In the genomic region with DNA sequence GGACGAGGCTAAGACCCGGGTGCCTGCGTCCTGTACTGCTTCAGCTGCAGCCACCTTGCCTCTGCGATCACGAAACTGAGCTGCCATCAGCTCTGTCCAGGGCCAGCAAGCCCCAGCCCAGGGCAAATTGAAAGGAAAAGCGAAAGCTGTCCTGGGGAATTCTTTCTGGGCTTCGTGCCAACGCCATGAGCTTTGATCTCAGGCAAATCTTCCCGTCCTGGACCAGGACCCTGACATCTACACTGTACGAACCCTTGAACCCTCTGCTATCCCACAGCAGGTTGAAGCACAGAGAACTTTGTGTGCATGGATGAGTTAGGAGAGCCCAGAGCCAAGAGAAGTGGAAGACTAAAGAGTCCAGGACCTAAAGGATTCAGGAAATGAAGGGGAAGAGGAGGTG, we compare ENCODE assay signal across 8 mouse cellular contexts. TPM values are rescaled to one million over a fixed set of nuclear protein-coding genes. Genes with fewer than 3 reads are reported as not detected.
DNase-seq lines count a peak whose midpoint lies in the region; ATAC-seq and TF ChIP-seq lines count a peak whose summit lies in the region.

No protein-coding gene starts in this region.

- H3K9me3 ChIP-seq in embryonic facial prominence, embryonic 14.5 days (ENCODE audit: control insufficient read depth, low read length), result no peaks in the 10 kb centered on the region
- H3K9me3 ChIP-seq in embryonic facial prominence, embryonic 10.5 days, result no peaks in the 10 kb centered on the region
- no peaks in the 10 kb centered on the region for H3K9me3 ChIP-seq in intestine, embryonic 15.5 days

- H3K4me1 ChIP-seq in embryonic facial prominence, embryonic 14.5 days (ENCODE audit: control insufficient read depth, insufficient read depth, low read length), result peaks cover 25% of the 10 kb centered on the region
- H3K4me1 ChIP-seq in embryonic facial prominence, embryonic 10.5 days, result peaks cover 87% of the 10 kb centered on the region
- peaks cover 77% of the 10 kb centered on the region for H3K4me1 ChIP-seq in intestine, embryonic 15.5 days (replicated peaks)

- H3K27me3 ChIP-seq in embryonic facial prominence, embryonic 14.5 days (replicated peaks; ENCODE audit: control insufficient read depth, insufficient read depth, low read length), result no peaks in the 10 kb centered on the region
- no peaks in the 10 kb centered on the region for H3K27me3 ChIP-seq in embryonic facial prominence, embryonic 10.5 days (replicated peaks; ENCODE audit: low read depth, poor library complexity, severe bottlenecking)
- no peaks in the 10 kb centered on the region for H3K27me3 ChIP-seq in intestine, embryonic 15.5 days (replicated peaks)

- no peak overlapping the region for H3K4me3 ChIP-seq in embryonic facial prominence, embryonic 14.5 days (ENCODE audit: low read depth, low read length)
- no peak overlapping the region for H3K4me3 ChIP-seq in embryonic facial prominence, embryonic 10.5 days
- no peak overlapping the region for H3K4me3 ChIP-seq in intestine, embryonic 15.5 days (replicated peaks)

- 0 out of 2 replicates have a peak, but pooled peaks have one; percentile 6 for ATAC-seq in embryonic facial prominence, embryonic 14.5 days (ENCODE audit: low read depth)
- peak; percentile 37 for ATAC-seq in intestine, embryonic 15.5 days

- no peaks in the 10 kb centered on the region for H3K36me3 ChIP-seq in embryonic facial prominence, embryonic 14.5 days (ENCODE audit: control insufficient read depth, insufficient read depth, low read length)
- H3K36me3 ChIP-seq in embryonic facial prominence, embryonic 10.5 days (replicated peaks), result peaks cover 11% of the 10 kb centered on the region; the same call in 1 of the 2 replicates
- H3K36me3 ChIP-seq in intestine, embryonic 15.5 days, result no peaks in the 10 kb centered on the region

- no peak overlapping the region for H3K27ac ChIP-seq in embryonic facial prominence, embryonic 14.5 days (replicated peaks; ENCODE audit: low read depth, low read length)
- H3K27ac ChIP-seq in embryonic facial prominence, embryonic 10.5 days (replicated peaks), result no peak overlapping the region
- 0 out of 2 replicates have a peak overlapping the region, but pooled peaks have one; percentile 36 for H3K27ac ChIP-seq in intestine, embryonic 15.5 days

- no peak overlapping the region for H3K9ac ChIP-seq in embryonic facial prominence, embryonic 14.5 days (ENCODE audit: low read depth, low read length)
- H3K9ac ChIP-seq in intestine, embryonic 15.5 days, result no peak overlapping the region

- WGBS in embryonic facial prominence, embryonic 14.5 days, result 50% methylated on average over 10 of the region's 10 CpGs
- WGBS in embryonic facial prominence, embryonic 10.5 days, result 86% methylated on average over 10 of the region's 10 CpGs
- 41% methylated on average over 10 of the region's 10 CpGs for WGBS in intestine, embryonic 15.5 days

- no peak for TF ChIP-seq CTCF in brain, embryonic 14.5 days (IDR thresholded peaks at IDR 0.05; ENCODE audit: borderline replicate concordance, extremely low read depth, insufficient read depth, insufficient read length)

- TF ChIP-seq POLR2A in brain, embryonic 14.5 days (IDR thresholded peaks at IDR 0.05; ENCODE audit: borderline replicate concordance, extremely low read depth, insufficient read depth, insufficient read length, poor library complexity, severe bottlenecking), result no peak

- DNase-seq in embryonic facial prominence, embryonic 14.5 days (ENCODE audit: low spot score), result no peak
- DNase-seq in embryonic facial prominence, embryonic 10.5 days (ENCODE audit: low spot score), result no peak
- peak; percentile 73 for DNase-seq in brain, embryonic 14.5 days (ENCODE audit: low read depth)
- DNase-seq in lung, adult 18-20 months, result peak; percentile 82 to 86
- DNase-seq in cerebellum, adult 8-10 months, result no peak
- DNase-seq in frontal cortex, postnatal 14 days (ENCODE audit: low spot score in 2 of 2), result no peak
- no peak for DNase-seq in cerebellum, adult 11 months

- H3K4me2 ChIP-seq in embryonic facial prominence, embryonic 14.5 days (ENCODE audit: low read depth, low read length), result no peak overlapping the region
- H3K4me2 ChIP-seq in intestine, embryonic 15.5 days (replicated peaks), result peak overlapping the region; percentile 30

RNA-seq across cellular contexts. Expression of gene Ccdc85c, which starts 25.7 kb away (rescaled TPM):
- polyA plus RNA-seq in embryonic facial prominence, embryonic 14.5 days (2014; fragmentation: Nextera tagmentation; extraction: Ambion mirVana), result 4.2 and 4.7 TPM in 2 replicates
- 11.4 and 12.1 TPM in 2 replicates for polyA plus RNA-seq in embryonic facial prominence, embryonic 10.5 days (2016; fragmentation: Nextera tagmentation; extraction: Ambion mirVana)
- polyA plus RNA-seq in brain, embryonic 14.5 days (2012; rRNA removed), result 34.0 and 48.9 TPM in 2 replicates
- polyA plus RNA-seq in intestine, embryonic 15.5 days (2015; fragmentation: Nextera tagmentation; extraction: Ambion mirVana), result 8.7 and 9.3 TPM in 2 replicates

RNA-seq across cellular contexts. Expression of gene Hhipl1, which starts 56.5 kb away (rescaled TPM):
- polyA plus RNA-seq in embryonic facial prominence, embryonic 14.5 days (2014; fragmentation: Nextera tagmentation; extraction: Ambion mirVana), result 0.58 and 0.64 TPM in 2 replicates
- 0.72 and 0.99 TPM in 2 replicates for polyA plus RNA-seq in embryonic facial prominence, embryonic 10.5 days (2016; fragmentation: Nextera tagmentation; extraction: Ambion mirVana)
- 3.9 and 4.3 TPM in 2 replicates for polyA plus RNA-seq in brain, embryonic 14.5 days (2012; rRNA removed)
- 0.55 and 0.69 TPM in 2 replicates for polyA plus RNA-seq in intestine, embryonic 15.5 days (2015; fragmentation: Nextera tagmentation; extraction: Ambion mirVana)

Comparison
In these comparisons a context has a peak if more than half of its experiments do, and no peak if none do; other contexts are left out.
1. DNase-seq: peak in brain, embryonic 14.5 days (single experiment) and lung, adult 18-20 months (2 of 2); none in embryonic facial prominence, embryonic 14.5 days (single experiment), embryonic facial prominence, embryonic 10.5 days (single experiment), cerebellum, adult 8-10 months (single experiment), frontal cortex, postnatal 14 days (0 of 2) and cerebellum, adult 11 months (single experiment).